Mouse (Mus musculus): ENCODE results near the gene Rabif.

DNA sequence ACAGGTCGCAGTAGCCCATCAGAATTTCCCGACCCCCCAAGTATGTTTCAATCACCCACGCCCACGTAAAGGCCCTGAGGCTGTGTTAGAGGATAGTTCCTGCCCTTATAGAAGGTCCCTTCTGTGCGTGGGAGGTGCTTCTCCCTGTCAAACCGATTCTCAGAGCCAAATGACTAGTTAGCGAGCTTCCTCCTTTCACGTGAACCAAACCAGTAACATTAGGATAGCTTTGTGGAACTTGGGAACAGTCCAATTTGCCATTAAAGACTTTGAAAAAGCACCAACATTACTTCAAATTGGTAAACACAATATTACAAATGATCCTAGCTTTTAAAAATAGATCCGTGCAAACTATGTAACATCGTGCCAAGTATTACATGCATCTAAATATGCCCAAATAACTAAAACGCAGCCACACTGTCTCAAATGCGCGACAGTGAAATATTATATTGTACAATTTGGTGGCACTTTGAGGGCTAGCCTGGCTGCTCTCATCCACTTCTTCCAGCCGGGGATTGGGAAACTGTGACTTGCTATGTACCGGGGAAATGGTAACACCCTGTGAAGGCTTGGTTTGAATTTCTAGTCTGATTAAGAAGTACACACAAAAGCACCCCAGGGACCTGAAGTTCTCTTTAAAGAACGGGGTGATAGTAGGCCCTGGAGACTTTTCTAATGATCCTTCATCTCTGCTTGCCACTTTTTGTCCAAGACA is 19.6 kb downstream of the Rabif start:
- TF ChIP-seq TBP (IDR thresholded peaks at IDR 0.05; ENCODE audit: low read depth, low read length) (no peak), TCF12 (IDR thresholded peaks at IDR 0.05; ENCODE audit: low read depth, low read length) (no peak), CTCF (IDR thresholded peaks at IDR 0.05 in 2 of 3, conservative IDR thresholded peaks at IDR 0.05 in 1 of 3; ENCODE audit: control insufficient read depth in 1 of 3, insufficient read depth in 1 of 3, low read depth in 2 of 3, low read length in 3 of 3, poor library complexity in 1 of 3, severe bottlenecking in 1 of 3) (no peak), POLR2A (IDR thresholded peaks at IDR 0.05; ENCODE audit: control insufficient read depth in 1 of 2, insufficient read depth in 1 of 2, low read depth in 1 of 2, low read length in 2 of 2, poor library complexity in 1 of 2) (no peak), UBTF (IDR thresholded peaks at IDR 0.05; ENCODE audit: borderline replicate concordance, insufficient read depth, low read depth, low read length) (no peak)
